Mouse (Mus musculus) liver, embryonic 15.5 days (tissue): ENCODE measurements at regions not wholly inside any gene's neighbourhood (a gene's known extent, or its start where the extent isn't known, plus 50 kb on each side); places are given as distances from the start of the nearest gene placed in this dataset.
A peak's percentile ranks its signal among the peaks of the same experiment; 100 is the strongest.

Experiments
- ATAC-seq: fragments of 200-750 bp; cut with Nextera tagmentation; 2 replicates; pipeline ENCODE4 v1.8.0; 2017; ENCODE audit warnings: moderate number of reproducible peaks, mild to moderate bottlenecking, moderate library complexity; ENCODE audit not compliant: insufficient read depth
- H3K27ac ChIP-seq: fragments of 300-500 bp; sonication (generic); replicated peaks from 2 replicates; pipeline ENCODE4 v1.5.1; 2015; ENCODE audit warnings: mild to moderate bottlenecking, inconsistent platforms
- H3K27me3 ChIP-seq: fragments of 300-500 bp; sonication (generic); 2 replicates; pipeline ENCODE4 v1.6.1; 2015; ENCODE audit warnings: mild to moderate bottlenecking, inconsistent platforms
- H3K36me3 ChIP-seq: fragments of 300-500 bp; sonication (generic); replicated peaks from 2 replicates; pipeline ENCODE4 v1.6.1; 2015; ENCODE audit warnings: moderate library complexity, mild to moderate bottlenecking, inconsistent platforms
- H3K4me1 ChIP-seq: fragments of 300-500 bp; sonication (generic); replicated peaks from 2 replicates; pipeline ENCODE4 v1.6.1; 2015; ENCODE audit warnings: inconsistent platforms
- H3K4me2 ChIP-seq: fragments of 300-500 bp; sonication (generic); 2 replicates; pipeline ENCODE4 v1.6.1; 2015; ENCODE audit warnings: moderate library complexity, mild to moderate bottlenecking, inconsistent platforms
- H3K4me3 ChIP-seq: fragments of 300-500 bp; sonication (generic); replicated peaks from 2 replicates; pipeline ENCODE4 v1.5.1; 2015; ENCODE audit warnings: mild to moderate bottlenecking, inconsistent platforms
- H3K9ac ChIP-seq: fragments of 300-500 bp; sonication (generic); 2 replicates; pipeline ENCODE4 v1.6.1; 2015; ENCODE audit warnings: moderate library complexity, mild to moderate bottlenecking, inconsistent platforms
- H3K9me3 ChIP-seq: fragments of 300-500 bp; sonication (generic); replicated peaks from 2 replicates; pipeline ENCODE4 v1.6.1; 2016; ENCODE audit warnings: inconsistent platforms
- WGBS: fragments of 180-500 bp; shearing (Covaris S2); methylation state at CpG from one replicate; pipeline ENCODE4 v1.1.7; 2015; ENCODE audit warnings: mixed read lengths; ENCODE audit not compliant: insufficient replicate concordance; 5-methylcytosine and 5-hydroxymethylcytosine counted together

GRCm38 (mm10) chr12:28380203-28380602 lies 172.0 kb downstream of the Dcdc2c start:
- H3K4me2 ChIP-seq: no peak overlapping the region
- no peaks in the 10 kb centered on the region for H3K27me3 ChIP-seq
- no peak for ATAC-seq
- H3K9ac ChIP-seq: no peak overlapping the region
- H3K4me3 ChIP-seq: no peak overlapping the region
- H3K4me1 ChIP-seq: no peaks in the 10 kb centered on the region
- no peaks in the 10 kb centered on the region for H3K9me3 ChIP-seq
- H3K27ac ChIP-seq: no peak overlapping the region
- H3K36me3 ChIP-seq: no peaks in the 10 kb centered on the region
- 59% methylated on average over 3 of the region's 3 CpGs for WGBS

- H3K9me3 ChIP-seq: no peaks in the 10 kb centered on the region
- H3K9ac ChIP-seq: no peak overlapping the region
- no peak overlapping the region for H3K27ac ChIP-seq
- no peak overlapping the region for H3K4me3 ChIP-seq
- ATAC-seq: no peak
- H3K4me1 ChIP-seq: no peaks in the 10 kb centered on the region
- WGBS: 76% methylated on average over 3 of the region's 3 CpGs
- H3K36me3 ChIP-seq: no peaks in the 10 kb centered on the region
- H3K4me2 ChIP-seq: no peak overlapping the region
- no peaks in the 10 kb centered on the region for H3K27me3 ChIP-seq
Measured at GRCm38 (mm10) chr12:28377968-28378367, 174.2 kb downstream of the Dcdc2c start.

- ATAC-seq: no peak
Measured at GRCm38 (mm10) chr12:28377373-28377772, 174.8 kb downstream of the Dcdc2c start.

GRCm38 (mm10) chr12:28376770-28377169 lies 175.4 kb downstream of the Dcdc2c start:
- Histone ChIP-seq H3K27me3 (no peaks in the 10 kb centered on the region), H3K9me3 (no peaks in the 10 kb centered on the region), H3K4me1 (no peaks in the 10 kb centered on the region), H3K27ac (no peak overlapping the region), H3K4me2 (no peak overlapping the region), H3K4me3 (no peak overlapping the region), H3K36me3 (no peaks in the 10 kb centered on the region), H3K9ac (no peak overlapping the region)
- ATAC-seq: no peak
- WGBS: 48% methylated on average over 4 of the region's 4 CpGs

More at GRCm38 (mm10) chr12:28377373-28377772, 174.8 kb downstream of the Dcdc2c start:
- Histone ChIP-seq H3K4me2 (no peak overlapping the region), H3K36me3 (no peaks in the 10 kb centered on the region), H3K9me3 (no peaks in the 10 kb centered on the region), H3K27me3 (no peaks in the 10 kb centered on the region), H3K4me3 (no peak overlapping the region), H3K4me1 (no peaks in the 10 kb centered on the region), H3K27ac (no peak overlapping the region), H3K9ac (no peak overlapping the region)
- 58% methylated on average over 4 of the region's 4 CpGs for WGBS

GRCm38 (mm10) chr12:28365304-28365703 lies 186.9 kb downstream of the Dcdc2c start:
- no peaks in the 10 kb centered on the region for H3K27me3 ChIP-seq
- H3K27ac ChIP-seq: no peak overlapping the region
- H3K4me1 ChIP-seq: no peaks in the 10 kb centered on the region
- no peak overlapping the region for H3K4me2 ChIP-seq
- no peaks in the 10 kb centered on the region for H3K9me3 ChIP-seq
- no peaks in the 10 kb centered on the region for H3K36me3 ChIP-seq
- no peak for ATAC-seq
- no peak overlapping the region for H3K9ac ChIP-seq
- WGBS: 50% methylated on average over 2 of the region's 2 CpGs
- H3K4me3 ChIP-seq: no peak overlapping the region

- 49% methylated on average over 7 of the region's 7 CpGs for WGBS
Measured at GRCm38 (mm10) chr12:28358737-28359333, 193.4 kb downstream of the Dcdc2c start.

GRCm38 (mm10) chr12:28357764-28358163 lies 194.4 kb downstream of the Dcdc2c start:
- H3K4me3 ChIP-seq: no peak overlapping the region
- H3K9me3 ChIP-seq: no peaks in the 10 kb centered on the region
- no peak overlapping the region for H3K4me2 ChIP-seq
- H3K36me3 ChIP-seq: no peaks in the 10 kb centered on the region
- ATAC-seq: no peak
- no peak overlapping the region for H3K9ac ChIP-seq
- H3K27me3 ChIP-seq: no peaks in the 10 kb centered on the region
- no peak overlapping the region for H3K27ac ChIP-seq
- no peaks in the 10 kb centered on the region; the same call in 1 of the 2 replicates for H3K4me1 ChIP-seq
- 72% methylated on average over 10 of the region's 10 CpGs for WGBS

More at GRCm38 (mm10) chr12:28358737-28359333, 193.4 kb downstream of the Dcdc2c start:
- no peak overlapping the region for H3K4me2 ChIP-seq
- no peaks in the 10 kb centered on the region for H3K27me3 ChIP-seq
- no peaks in the 10 kb centered on the region for H3K9me3 ChIP-seq
- no peaks in the 10 kb centered on the region for H3K36me3 ChIP-seq
- H3K27ac ChIP-seq: no peak overlapping the region
- H3K9ac ChIP-seq: no peak overlapping the region
- ATAC-seq: no peak
- H3K4me3 ChIP-seq: no peak overlapping the region
- no peaks in the 10 kb centered on the region for H3K4me1 ChIP-seq

- 42% methylated on average over 3 of the region's 3 CpGs for WGBS
- Histone ChIP-seq H3K9ac (no peak overlapping the region), H3K36me3 (no peaks in the 10 kb centered on the region), H3K4me2 (no peak overlapping the region), H3K27ac (no peak overlapping the region), H3K9me3 (no peaks in the 10 kb centered on the region), H3K27me3 (no peaks in the 10 kb centered on the region), H3K4me1 (no peaks in the 10 kb centered on the region; the same call in 1 of the 2 replicates), H3K4me3 (no peak overlapping the region)
- peak; percentile 73 for ATAC-seq
Measured at GRCm38 (mm10) chr12:28353140-28353539, 199.1 kb downstream of the Dcdc2c start.

GRCm38 (mm10) chr12:28352571-28352970 lies 199.6 kb downstream of the Dcdc2c start:
- Histone ChIP-seq H3K27me3 (no peaks in the 10 kb centered on the region), H3K9ac (no peak overlapping the region), H3K27ac (no peak overlapping the region), H3K4me3 (no peak overlapping the region), H3K36me3 (no peaks in the 10 kb centered on the region), H3K4me1 (no peaks in the 10 kb centered on the region; the same call in 1 of the 2 replicates), H3K4me2 (no peak overlapping the region), H3K9me3 (no peaks in the 10 kb centered on the region)
- 55% methylated on average over 3 of the region's 3 CpGs for WGBS
- ATAC-seq: no peak

- ATAC-seq: no peak
- H3K27ac ChIP-seq: no peak overlapping the region
- no peaks in the 10 kb centered on the region for H3K27me3 ChIP-seq
- H3K4me1 ChIP-seq: no peaks in the 10 kb centered on the region
- H3K36me3 ChIP-seq: no peaks in the 10 kb centered on the region
- WGBS: 26% methylated on average over 2 of the region's 2 CpGs
- H3K4me3 ChIP-seq: no peak overlapping the region
- no peak overlapping the region for H3K4me2 ChIP-seq
- H3K9ac ChIP-seq: no peak overlapping the region
- no peaks in the 10 kb centered on the region for H3K9me3 ChIP-seq
Measured at GRCm38 (mm10) chr12:28342735-28343134, 209.5 kb downstream of the Dcdc2c start.

- WGBS: 57% methylated on average over 5 of the region's 5 CpGs
- no peaks in the 10 kb centered on the region for H3K4me1 ChIP-seq
- no peaks in the 10 kb centered on the region for H3K27me3 ChIP-seq
- H3K4me2 ChIP-seq: no peak overlapping the region
- no peaks in the 10 kb centered on the region for H3K36me3 ChIP-seq
- H3K9ac ChIP-seq: no peak overlapping the region
- ATAC-seq: no peak
- no peak overlapping the region for H3K4me3 ChIP-seq
- no peaks in the 10 kb centered on the region for H3K9me3 ChIP-seq
- H3K27ac ChIP-seq: no peak overlapping the region
Measured at GRCm38 (mm10) chr12:28332591-28332990, 219.6 kb downstream of the Dcdc2c start.

GRCm38 (mm10) chr12:28331843-28332242 lies 220.4 kb downstream of the Dcdc2c start:
- Histone ChIP-seq H3K4me3 (no peak overlapping the region), H3K27me3 (no peaks in the 10 kb centered on the region), H3K9me3 (no peaks in the 10 kb centered on the region), H3K4me1 (no peaks in the 10 kb centered on the region), H3K4me2 (no peak overlapping the region), H3K36me3 (no peaks in the 10 kb centered on the region), H3K27ac (no peak overlapping the region), H3K9ac (no peak overlapping the region)
- ATAC-seq: no peak
- 58% methylated on average over 2 of the region's 2 CpGs for WGBS
